Mouse (Mus musculus) CH12.LX (cell line): ENCODE results near the gene Tpo.

ENCODE experiments used
- E2F4 ChIP-seq: IDR thresholded peaks from 2 replicates; pipeline ENCODE4 v1.6.1; 2011; ENCODE audit warnings: low read depth, low read length, improper control_type of control experiment; ENCODE audit not compliant: insufficient replicate concordance
- ELF1 ChIP-seq: IDR thresholded peaks from 2 replicates; pipeline ENCODE4 v1.6.1; 2014; ENCODE audit warnings: low read depth, mild to moderate bottlenecking, inconsistent platforms, low read length, improper control_type of control experiment
- EP300 ChIP-seq: IDR thresholded peaks from 2 replicates; pipeline ENCODE4 v1.6.1; 2011; ENCODE audit warnings: low read length, improper control_type of control experiment
- MXI1 ChIP-seq: IDR thresholded peaks from 2 replicates; pipeline ENCODE4 v1.6.1; 2011; ENCODE audit warnings: mild to moderate bottlenecking, low read depth, low read length, improper control_type of control experiment

GRCm38 (mm10) chr12:30062118-30062505 is 70.3 kb downstream of the Tpo start:
- TF ChIP-seq EP300, result no peak
- TF ChIP-seq ELF1, result no peak
- TF ChIP-seq E2F4, result no peak
- TF ChIP-seq MXI1, result no peak
